Mouse (Mus musculus) induced T-regulatory cell, adult 2 months (primary cell): ENCODE data around the gene AI464131.

Experiments
- DNase-seq: peaks from one replicate; pipeline ENCODE4 v3.0.0-alpha.2; 2012; ENCODE audit warnings: low read depth

Gene AI464131

GRCm38 (mm10) chr4:41470051-41470683, 32.7 kb downstream of the AI464131 start:
- DNase-seq, result no peak

DNA sequence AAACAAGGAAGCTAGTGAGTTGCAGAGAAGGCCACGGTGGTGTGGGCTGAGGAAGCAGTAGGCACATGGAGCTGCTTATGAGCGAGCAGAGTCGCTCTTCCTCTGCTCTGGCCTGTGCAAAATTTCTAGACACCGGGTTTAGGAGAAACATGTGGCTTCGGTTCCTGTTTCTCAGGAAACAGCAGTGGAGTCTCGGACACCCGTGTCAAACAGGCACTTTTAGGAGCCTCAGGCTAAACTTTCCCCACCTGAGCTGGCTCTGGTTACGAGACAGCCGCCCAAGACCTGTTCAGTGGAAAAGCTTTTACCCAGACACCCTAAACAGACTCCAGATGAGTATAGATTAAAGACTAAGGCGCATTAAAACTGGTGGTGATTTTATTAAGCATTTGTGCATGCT, 33.7 kb downstream of the AI464131 start:
- DNase-seq, result no peak

DNA sequence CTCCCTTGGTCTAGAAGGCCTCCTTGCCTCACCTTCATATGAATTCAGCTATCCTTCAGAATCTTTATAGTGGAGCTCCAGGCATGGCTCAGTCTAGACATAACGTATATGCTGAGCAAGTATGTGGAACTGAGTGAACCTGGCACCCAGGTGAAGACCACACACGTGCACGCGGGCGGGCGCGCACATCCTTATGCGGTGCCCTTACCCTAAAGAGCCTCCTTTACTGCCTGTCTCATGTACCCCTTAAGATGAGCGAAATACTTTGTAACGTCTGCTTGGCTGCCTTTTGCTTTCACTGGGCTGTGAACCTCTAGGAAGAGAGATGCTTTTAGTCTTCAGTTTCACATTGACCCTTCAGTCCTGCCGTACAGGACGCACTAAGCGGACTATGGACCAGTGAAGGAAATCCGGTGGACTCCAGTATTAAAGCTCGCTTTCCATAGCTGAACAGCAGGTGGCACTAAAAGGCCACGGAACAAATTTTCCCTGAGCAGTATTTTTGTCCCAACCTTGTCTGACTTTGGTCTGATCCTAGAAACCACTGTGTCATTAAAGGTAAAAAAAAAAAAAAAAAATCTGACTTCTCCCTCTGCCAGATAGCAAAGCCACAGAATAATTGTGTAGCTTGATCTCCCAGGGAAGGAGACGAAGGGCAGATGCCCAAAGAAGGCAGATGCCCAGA, 34.3 kb downstream of the AI464131 start:
- DNase-seq, result peak; percentile 66

GRCm38 (mm10) chr4:41465287-41465665, 37.6 kb downstream of the AI464131 start:
- no peak for DNase-seq

- peak; percentile 100 for DNase-seq
These were observed 38.3 kb downstream of the AI464131 start, which contains the start of the genes Kif24 and Nudt2 for GRCm38 (mm10) chr4:41464345-41465286. TSS of gene Kif24 (minus strand) at chr4:41464887. TSS of gene Nudt2 (plus strand) at chr4:41465151.

DNA sequence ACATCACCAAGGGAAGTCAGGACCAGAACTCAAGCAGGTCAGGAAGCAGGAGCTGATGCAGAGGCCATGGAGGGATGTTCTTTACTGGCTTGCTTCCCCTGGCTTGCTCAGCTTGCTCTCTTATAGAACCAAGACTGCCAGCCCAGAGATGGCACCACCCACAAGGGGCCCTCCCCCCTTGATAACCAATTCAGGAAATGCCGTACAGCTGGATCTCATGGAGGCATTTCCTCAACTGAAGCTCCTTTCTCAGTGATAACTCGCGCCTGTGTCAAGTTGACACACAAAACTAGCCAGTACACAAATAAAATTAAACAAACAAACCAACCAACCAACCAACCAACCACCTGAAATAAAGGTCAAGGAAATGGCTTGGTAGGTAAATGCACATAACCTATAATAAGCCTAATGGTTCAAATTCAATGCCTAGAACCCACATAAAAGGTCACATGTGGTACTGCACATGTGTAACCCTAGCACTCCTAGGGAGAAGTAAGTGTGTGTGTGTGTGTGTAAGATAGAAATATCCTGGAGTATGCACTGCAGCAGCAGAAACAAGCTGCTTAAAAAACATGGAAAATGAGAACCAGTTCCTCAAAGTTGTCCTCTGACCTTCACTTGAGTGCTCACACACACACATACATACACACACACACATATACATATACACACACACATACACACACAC, 39.7 kb downstream of the AI464131 start:
- peak; percentile 47 for DNase-seq

DNA sequence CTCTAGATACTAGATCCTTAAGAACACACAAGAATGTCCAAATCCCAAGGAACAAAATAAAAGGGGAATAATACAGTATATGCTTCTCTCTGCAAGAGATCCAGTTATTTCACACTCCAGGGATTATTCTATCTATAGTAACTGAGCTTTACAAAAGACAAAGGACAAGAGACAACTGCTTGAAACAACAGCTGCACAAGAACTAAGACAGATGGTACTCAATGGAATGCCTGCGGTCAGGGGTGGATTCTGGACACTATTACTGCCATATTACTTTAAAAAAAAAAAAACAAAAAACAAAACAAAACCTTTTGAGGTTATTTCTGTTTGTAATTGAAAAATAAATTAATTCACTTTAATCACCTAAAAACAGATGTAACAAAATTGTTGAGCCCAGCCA, 42.2 kb downstream of the AI464131 start:
- no peak for DNase-seq

DNA sequence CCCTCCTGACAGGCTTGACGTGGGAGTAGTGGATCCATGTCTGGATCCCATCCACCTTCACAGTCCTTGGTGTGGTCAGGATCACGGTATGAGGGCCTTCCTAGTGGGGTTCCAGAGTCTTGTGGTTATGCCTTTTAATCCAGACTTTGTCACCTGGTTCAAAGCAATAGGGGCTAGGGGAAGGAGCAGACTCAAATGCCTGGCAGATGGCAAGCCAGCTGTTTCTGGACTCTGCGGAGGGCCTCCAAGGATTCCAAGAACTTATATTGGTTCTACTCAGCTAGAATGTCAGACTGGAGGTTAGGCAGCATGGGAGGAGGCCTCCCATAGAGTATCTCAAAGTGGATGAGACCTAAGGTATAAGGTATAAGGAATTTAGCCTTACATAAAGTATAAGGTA, 55.3 kb downstream of the AI464131 start:
- DNase-seq, result no peak
